Mouse (Mus musculus) spleen, adult 2 months (tissue): ENCODE results near the gene Tescl. TPM values are rescaled to one million over a fixed set of nuclear protein-coding genes. Genes with fewer than 3 reads are reported as not detected.
A peak's percentile ranks its signal among the peaks of the same experiment; 100 is the strongest.

ENCODE experiments used
- DNase-seq, 2 experiments: peaks; one replicate each; pipeline versions ENCODE4 v3.0.0 to v3.0.0-alpha.2; 2012 to 2021; ENCODE audit warnings: low spot score in 2 of 2, low read depth in 1 of 2
- H3K27ac ChIP-seq: fragments of 200-500 bp; 2 replicates; pipeline ENCODE4 v1.5.1; 2012; ENCODE audit warnings: low read length, inconsistent platforms; ENCODE audit not compliant: insufficient read depth
- H3K27me3 ChIP-seq: fragments of 200-500 bp; 2 replicates; pipeline ENCODE4 v1.6.1; 2012; ENCODE audit warnings: mild to moderate bottlenecking, moderate library complexity, low read length, inconsistent platforms; ENCODE audit not compliant: control insufficient read depth, insufficient read depth
- H3K36me3 ChIP-seq: fragments of 200-500 bp; 2 replicates; pipeline ENCODE4 v1.6.1; 2012; ENCODE audit warnings: mild to moderate bottlenecking, low read length, inconsistent platforms; ENCODE audit not compliant: control insufficient read depth, insufficient read depth
- H3K4me1 ChIP-seq: fragments of 200-500 bp; 2 replicates; pipeline ENCODE4 v1.6.1; 2011; ENCODE audit warnings: inconsistent platforms; ENCODE audit not compliant: control insufficient read depth, insufficient read depth, insufficient read length
- H3K4me3 ChIP-seq: fragments of 200-500 bp; 2 replicates; pipeline ENCODE4 v1.5.1; 2011; ENCODE audit warnings: mild to moderate bottlenecking, inconsistent platforms; ENCODE audit not compliant: insufficient read depth, insufficient read length; ENCODE audit errors: extremely low read depth
- CTCF ChIP-seq: fragments of 200-500 bp; IDR thresholded peaks from 2 replicates; pipeline ENCODE4 v1.5.1; 2011; ENCODE audit warnings: mild to moderate bottlenecking, inconsistent platforms; ENCODE audit not compliant: insufficient read depth, insufficient read length, insufficient replicate concordance; ENCODE audit errors: extremely low read depth
- POLR2A ChIP-seq: fragments of 200-500 bp; IDR thresholded peaks from 2 replicates; pipeline ENCODE4 v1.6.1; 2011; ENCODE audit warnings: low read depth, low read length, inconsistent platforms
- WGBS: fragments of 180-500 bp; shearing (Covaris S2); methylation state at CpG from one replicate; pipeline ENCODE4 v1.1.7; 2018; 5-methylcytosine and 5-hydroxymethylcytosine counted together
- polyA plus RNA-seq: library from polyadenylated mRNA; depleted of rRNA; stranded (reverse); fragments of >200 nt; gene quantifications from 2 replicates; pipeline ENCODE4 v1.2.3, GENCODE M21; 2012; rRNA removed

Gene Tescl
- polyA plus RNA-seq, result 0.18 and 0.26 TPM in 2 replicates

DNA sequence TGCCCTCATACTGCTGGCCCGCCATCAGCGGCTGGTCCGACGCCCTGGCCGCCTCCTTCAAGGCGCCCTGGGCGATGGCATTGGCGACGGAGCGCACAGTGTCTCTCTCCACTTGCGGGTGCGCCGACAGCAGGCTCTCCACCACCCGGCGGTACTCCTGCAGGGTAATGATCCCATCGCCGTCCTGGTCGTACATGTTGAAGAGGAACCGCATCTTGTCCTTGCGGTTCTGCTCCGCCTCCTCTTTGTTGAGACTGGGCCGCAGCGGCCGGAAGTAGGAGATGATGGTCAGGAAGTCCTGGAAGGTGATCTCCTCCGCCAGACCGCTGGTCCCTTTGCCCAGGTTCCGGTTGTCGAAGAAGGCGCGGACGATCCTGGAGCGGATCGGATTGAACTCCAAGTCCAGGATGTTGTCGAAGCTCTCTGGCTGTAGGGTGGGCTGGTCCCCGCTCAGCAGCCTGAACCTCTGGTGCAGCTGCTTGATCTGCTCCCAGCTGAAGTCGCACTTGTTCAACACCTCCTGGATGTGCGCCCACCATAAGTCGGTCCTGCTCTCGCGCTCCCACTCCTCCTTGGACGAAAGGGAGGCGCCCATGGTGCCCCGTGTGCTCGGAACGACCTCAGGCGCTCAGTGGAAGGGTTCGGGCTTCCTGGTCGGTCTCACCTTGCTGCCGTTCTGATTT is at the start of gene Tescl:
Gene Tescl (minus strand): TSS at position 633 of the 683 bp plus-strand sequence.
- H3K27me3 ChIP-seq, result no peaks in the 10 kb centered on the region
- no peak for TF ChIP-seq POLR2A
- TF ChIP-seq CTCF, result no peak
- no peaks in the 10 kb centered on the region for H3K4me1 ChIP-seq
- no peak for DNase-seq
- H3K4me3 ChIP-seq, result no peak within 1 kb of the TSS
- no peaks in the 10 kb centered on the region for H3K36me3 ChIP-seq
- 35% methylated on average over 49 of the region's 49 CpGs for whole genome bisulfite sequencing
- H3K27ac ChIP-seq, result no peak within 1 kb of the TSS

DNA sequence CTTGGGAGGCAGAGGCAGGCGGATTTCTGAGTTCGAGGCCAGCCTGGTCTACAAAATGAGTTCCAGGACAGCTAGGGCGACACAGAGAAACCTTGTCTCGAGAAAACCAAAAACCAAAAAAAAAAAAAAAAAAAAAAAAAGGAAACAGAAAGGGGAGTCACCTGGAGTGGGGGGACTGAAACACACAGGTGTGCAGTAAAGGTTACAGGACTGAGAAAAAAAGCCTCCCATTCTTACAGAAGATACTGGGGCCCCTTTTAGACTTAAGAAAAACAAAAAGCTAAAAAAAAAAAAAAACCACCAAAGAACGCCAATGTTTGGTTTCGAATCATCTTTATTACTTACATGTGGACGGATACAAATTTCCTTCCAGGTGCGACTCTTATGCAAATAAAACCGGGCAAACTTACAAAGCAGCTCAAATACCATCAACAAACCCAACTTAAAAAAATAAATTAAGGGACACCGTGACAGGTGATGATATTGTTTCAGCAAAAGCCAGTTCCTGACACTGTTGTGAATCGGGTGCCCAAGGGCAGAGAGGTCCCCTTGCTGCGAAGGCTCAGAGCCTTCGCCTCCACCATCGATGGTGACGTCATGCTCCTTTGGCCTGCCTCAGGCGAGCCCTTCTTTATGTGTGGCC is 49.1 kb upstream of the Tescl start:
- no peak for TF ChIP-seq CTCF
- TF ChIP-seq POLR2A, result no peak
- no peak overlapping the region for H3K4me3 ChIP-seq
- peaks cover 14% of the 10 kb centered on the region; the same call in 1 of the 2 replicates for H3K4me1 ChIP-seq
- no peaks in the 10 kb centered on the region for H3K27me3 ChIP-seq
- peak overlapping the region; percentile 40 for H3K27ac ChIP-seq
- WGBS, result 74% methylated on average over 16 of the region's 16 CpGs
- peaks cover 8% of the 10 kb centered on the region for H3K36me3 ChIP-seq
- no peak for DNase-seq

DNA sequence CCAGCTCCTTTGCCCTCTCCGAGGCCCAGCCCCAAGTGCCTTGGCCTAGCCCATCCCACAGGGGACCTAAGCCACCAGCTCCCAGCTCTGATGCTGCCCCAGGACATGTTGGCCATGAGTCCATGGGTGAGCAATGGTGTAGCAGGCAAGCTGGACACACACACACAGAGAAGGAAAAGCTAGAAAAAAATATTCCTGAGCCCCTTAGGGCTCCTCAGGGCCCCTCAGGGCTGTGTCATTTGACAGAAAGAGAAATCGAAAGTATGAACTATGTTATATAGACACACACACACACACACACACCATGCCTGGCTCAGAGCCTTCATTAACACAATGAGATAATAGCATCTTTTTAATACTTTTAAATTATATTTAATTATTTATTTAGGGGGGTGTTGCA is 46.6 kb upstream of the Tescl start:
- peak overlapping the region; percentile 63 for H3K27ac ChIP-seq

DNA sequence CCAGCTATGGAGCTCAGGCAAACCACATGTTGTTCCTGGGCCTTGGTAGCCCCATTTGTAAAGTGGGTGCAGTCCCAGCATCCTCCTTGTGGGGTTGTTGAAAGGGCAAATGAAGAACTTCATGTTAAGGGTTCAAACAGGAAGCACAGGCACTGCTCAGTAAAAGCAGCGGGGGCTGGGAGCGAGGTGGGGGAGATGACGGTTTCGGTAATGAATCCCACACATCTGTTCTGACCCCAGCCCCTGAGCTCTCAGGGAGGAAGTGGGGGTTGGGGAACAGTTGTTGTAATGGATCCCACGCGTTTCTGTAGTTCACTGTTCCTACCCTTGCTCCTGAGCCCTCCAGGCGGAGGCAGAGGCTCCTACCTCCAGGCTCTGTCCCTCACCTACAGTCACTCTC is 46.2 kb upstream of the Tescl start:
- peaks cover 7% of the 10 kb centered on the region for H3K36me3 ChIP-seq
- H3K4me1 ChIP-seq, result peaks cover 22% of the 10 kb centered on the region
- peak overlapping the region; percentile 63 for H3K27ac ChIP-seq
- no peaks in the 10 kb centered on the region for H3K27me3 ChIP-seq
- no peak overlapping the region for H3K4me3 ChIP-seq
- WGBS, result 30% methylated on average over 7 of the region's 7 CpGs
- DNase-seq, result peak in 1 of 2 experiments; percentile 56
- no peak for TF ChIP-seq CTCF
- no peak for TF ChIP-seq POLR2A

More for the DNA sequence above, 46.6 kb upstream of the Tescl start:
- Histone ChIP-seq H3K27me3 (no peaks in the 10 kb centered on the region), H3K4me3 (no peak overlapping the region), H3K36me3 (peaks cover 9% of the 10 kb centered on the region), H3K4me1 (peaks cover 22% of the 10 kb centered on the region)
- no peak for TF ChIP-seq CTCF
- TF ChIP-seq POLR2A, result no peak
- 39% methylated on average over 2 of the region's 2 CpGs for WGBS
- no peak for DNase-seq

DNA sequence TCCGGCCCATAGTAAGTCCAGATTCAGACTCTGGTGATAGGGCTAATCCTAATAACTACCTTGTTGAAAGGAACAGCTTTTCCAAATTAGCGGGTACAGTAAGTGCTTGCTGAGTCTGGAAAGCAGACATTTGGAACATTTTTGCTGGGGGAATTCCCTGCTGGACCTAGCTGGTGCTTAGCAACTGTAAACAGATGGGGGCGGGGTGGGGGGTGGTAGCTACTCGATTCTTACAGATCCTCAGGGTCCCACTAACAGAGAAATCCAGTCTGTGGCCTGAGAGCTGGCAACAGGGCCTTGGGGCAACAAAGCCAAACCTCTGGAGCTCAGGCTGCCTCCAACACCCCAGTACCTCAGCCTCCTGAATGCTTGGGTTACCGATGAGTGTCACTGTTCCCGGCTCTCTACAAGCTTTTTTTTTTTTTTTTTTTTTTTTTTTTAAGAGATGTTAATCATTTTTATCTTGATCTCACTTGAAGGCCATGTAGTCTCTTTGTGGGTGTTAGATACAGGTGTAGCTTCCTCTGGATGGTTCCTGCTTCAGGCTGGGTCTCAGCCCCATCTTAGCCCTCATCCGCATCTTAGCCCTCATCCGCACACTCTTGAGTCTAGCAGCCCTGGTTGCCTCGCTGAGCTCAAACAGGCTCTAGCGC is 44.4 kb upstream of the Tescl start:
- no peaks in the 10 kb centered on the region for H3K27me3 ChIP-seq
- H3K4me3 ChIP-seq, result no peak overlapping the region
- TF ChIP-seq POLR2A, result no peak
- no peak for TF ChIP-seq CTCF
- 71% methylated on average over 10 of the region's 10 CpGs for WGBS
- H3K27ac ChIP-seq, result peak overlapping the region; percentile 77
- peaks cover 31% of the 10 kb centered on the region for H3K4me1 ChIP-seq
- peaks cover 7% of the 10 kb centered on the region for H3K36me3 ChIP-seq
- no peak for DNase-seq

DNA sequence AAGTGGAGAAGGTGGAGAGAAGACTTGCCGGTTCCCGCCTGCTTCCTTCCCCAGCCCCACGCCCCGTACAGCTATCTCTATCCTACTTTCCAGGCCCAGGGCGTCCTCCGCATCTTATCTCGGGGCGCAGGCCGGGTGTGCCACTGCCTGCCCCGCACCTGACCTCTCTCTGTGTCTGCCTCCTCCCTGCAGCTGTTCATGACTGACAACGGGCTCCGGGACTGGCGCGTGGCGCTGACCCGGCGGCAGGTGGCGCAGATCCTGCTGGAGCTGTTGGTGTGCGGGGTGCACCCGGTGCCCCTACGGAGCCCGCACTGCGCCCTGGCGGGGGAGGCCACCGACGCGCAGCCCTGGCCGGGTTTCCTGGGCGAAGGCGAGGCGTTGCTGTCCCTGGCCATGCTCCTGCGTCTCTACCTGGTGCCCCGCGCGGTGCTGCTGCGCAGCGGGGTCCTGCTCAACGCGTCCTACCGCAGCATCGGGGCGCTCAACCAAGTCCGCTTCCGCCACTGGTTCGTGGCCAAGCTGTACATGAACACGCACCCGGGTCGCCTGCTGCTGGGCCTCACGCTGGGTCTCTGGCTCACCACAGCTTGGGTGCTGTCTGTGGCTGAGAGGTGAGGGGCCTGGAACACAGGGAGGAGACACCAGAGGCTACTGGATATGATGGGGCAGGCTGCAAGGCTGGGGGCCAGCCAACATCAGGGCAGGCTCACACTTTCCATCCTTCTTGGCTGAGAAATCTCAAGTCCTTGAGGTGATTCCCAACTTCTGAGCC is 43.5 kb upstream of the Tescl start:
- Histone ChIP-seq H3K4me1 (peaks cover 39% of the 10 kb centered on the region), H3K27me3 (no peaks in the 10 kb centered on the region), H3K36me3 (peaks cover 6% of the 10 kb centered on the region), H3K27ac (peak overlapping the region; percentile 77), H3K4me3 (no peak overlapping the region)
- DNase-seq, result no peak
- WGBS, result 56% methylated on average over 49 of the region's 49 CpGs
- peak; percentile 4; the same call in 1 of the 2 replicates for TF ChIP-seq CTCF
- no peak for TF ChIP-seq POLR2A
